Mouse (Mus musculus) fibroblast of lung, adult 2 months (primary cell): ENCODE measurements around the gene Mpp5.
A peak's percentile ranks its signal among the peaks of the same experiment; 100 is the strongest.

Source experiments
- DNase-seq: peaks from one replicate; pipeline ENCODE4 v3.0.0-alpha.2; 2011; ENCODE audit warnings: low read depth

The Mpp5 gene

DNA sequence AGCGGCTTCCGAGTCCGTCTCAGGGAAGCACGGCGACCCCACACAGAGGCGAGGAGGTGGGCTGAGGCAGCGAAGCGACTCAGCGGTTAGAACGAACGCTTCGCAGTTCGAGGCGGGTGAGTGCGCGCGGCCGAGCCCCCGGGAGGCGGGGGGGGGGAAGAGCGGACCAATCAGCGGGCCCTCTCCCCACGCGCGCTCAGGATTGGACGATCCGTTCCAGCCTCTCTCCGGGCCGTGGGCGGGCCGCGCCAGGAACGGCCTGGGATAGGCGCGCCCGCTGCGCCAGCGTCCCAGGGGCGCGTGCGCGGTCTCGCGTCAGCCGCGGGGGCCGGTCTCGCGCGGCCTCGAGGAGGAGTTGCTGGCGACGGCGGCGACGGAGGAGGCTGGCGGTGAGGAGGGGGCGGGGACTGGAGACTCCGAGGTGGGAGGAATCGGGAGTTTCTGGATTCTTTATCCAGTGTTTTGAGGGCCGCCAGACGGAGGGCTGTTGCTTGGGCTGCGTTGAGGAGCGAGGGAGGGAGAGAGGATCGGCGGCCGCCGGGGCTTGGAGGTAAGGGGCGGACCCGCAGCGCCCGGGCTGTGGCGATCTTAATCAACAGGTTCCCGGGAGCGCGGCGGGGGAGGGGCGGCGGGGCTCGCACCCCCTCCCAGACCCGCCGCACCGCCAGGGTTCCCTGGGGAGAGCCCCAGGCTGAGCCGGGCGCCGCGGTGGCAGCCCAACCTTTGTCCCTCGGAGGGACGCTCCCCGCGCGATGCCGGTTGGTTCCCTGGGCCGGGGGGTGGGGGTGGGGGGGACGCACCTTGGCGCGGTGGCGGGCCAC lies at the start of gene Mpp5:
Gene Mpp5 (plus strand): TSS at position 351 of the 821 bp plus-strand sequence.
- peak; percentile 93 for DNase-seq

GRCm38 (mm10) chr12:78717783-78718182 lies 30.9 kb upstream of the Mpp5 start:
- DNase-seq, result no peak

DNA sequence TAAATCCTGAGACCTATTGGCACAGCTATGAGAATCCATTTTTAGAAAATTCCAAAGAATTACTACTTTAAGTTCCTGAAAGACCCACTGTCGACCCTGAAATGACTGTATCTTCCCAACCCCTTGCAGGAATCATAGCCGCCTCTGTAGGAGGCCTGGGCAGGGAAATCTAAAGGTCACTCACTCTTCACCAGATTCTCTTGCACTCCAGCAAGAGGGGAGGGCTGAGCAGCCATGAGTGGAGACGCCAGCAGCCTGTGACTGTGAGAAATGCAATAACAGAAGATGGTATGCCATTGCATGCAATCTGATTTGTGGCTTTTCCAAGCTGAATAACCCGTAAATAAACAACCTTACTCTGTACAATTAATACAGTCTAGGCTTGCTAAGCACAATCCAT lies 21.0 kb upstream of the Mpp5 start:
- no peak for DNase-seq

DNA sequence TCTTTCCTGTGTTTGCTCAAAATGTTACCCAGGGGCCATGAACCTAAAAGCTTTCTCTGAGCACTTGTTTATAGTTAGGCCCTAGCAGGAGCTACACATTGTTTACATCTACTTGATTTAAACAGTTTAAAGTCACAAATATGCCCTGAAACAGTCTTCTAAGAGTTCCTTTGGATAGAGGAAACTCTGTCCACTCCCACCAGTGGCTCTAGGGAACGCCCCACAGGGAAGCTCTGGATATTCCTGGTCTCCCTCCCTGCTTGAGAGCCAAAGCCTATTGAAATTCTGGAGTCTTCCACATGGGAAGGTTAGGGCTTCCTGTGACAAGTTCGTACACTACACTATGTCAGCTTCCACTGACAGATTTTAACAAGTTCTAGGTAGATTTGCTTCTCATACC lies 9.1 kb upstream of the Mpp5 start:
- DNase-seq, result no peak

DNA sequence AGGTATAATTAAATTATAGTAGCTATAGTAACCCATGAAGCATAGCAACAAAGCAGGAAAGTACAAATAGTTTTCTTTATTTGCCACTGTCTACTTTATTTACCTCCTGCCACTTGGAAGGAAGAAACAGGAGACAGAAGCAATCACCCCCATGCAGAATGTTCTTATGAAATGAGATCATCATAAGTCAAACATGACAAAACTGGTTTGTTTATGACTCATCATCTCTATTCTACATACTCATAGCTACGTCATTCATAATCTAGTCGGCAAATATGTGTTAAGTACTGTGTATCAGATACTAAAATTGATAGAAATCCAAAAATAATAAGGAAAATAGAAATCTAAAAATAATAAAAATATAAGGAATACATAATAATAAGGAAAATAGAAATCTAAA lies 8.4 kb upstream of the Mpp5 start:
- no peak for DNase-seq

DNA sequence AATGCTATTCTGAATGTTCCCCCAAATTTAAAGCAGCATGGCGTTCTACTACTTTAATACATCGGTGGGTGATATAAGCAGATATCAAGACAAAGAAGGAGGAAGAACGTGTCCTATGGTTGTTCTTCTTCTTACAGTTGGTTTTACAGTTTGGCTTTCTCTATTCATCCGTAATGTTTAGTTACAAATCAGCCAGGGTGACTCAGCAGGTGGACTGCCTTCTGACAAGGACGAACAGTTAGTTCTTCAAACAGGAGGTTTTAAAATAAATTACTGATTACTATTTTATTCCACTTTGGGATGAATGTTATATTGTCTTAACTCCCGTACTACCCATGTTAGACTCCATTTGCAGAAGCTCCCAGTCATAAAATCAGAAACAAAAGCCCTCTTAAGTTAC lies 2.5 kb upstream of the Mpp5 start:
- no peak for DNase-seq

DNA sequence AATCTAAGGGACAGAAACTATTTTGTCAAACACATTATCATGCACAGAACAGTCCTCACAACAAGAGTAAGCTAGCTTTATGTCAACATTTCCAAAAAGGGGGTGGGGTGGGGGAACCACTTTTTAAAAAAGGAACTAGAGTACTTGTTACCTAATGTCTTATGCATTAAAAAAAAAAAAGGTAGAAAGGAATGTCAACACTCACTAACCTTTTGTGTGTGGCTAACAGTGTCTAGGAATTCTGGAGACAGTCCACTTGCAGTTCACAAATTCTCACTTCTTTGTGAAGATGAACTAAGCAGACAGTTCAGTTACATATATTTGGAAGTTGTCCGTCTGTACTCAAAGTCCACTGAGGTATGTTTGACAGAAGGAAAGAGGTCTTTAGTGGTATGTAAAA lies 1.3 kb upstream of the Mpp5 start:
- no peak for DNase-seq

DNA sequence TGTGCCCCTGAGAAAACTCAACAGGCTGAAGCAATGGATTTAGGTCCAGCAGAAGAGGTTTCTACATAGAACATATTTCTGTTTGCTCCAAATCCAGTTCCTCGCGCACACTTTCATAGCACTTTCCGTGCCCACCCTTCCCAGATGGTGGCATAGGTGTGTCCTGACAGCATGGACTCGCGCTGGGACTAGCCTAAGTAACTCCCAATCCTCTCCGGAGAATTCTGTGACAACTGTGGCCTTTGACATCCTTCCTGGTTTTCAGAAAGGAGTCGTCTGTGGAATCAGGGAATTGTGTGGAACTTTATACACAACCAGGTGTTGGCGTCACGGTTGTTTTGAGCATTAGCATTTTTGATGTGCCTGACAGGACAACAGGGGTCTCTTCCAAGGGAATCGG lies 594 bp upstream of the Mpp5 start:
- DNase-seq, result no peak

- DNase-seq, result peak; percentile 59
Measured at GRCm38 (mm10) chr12:78749378-78749801, 683 bp downstream of the Mpp5 start.

- DNase-seq, result no peak
Measured at GRCm38 (mm10) chr12:78761979-78762378, 13.3 kb downstream of the Mpp5 start.

DNA sequence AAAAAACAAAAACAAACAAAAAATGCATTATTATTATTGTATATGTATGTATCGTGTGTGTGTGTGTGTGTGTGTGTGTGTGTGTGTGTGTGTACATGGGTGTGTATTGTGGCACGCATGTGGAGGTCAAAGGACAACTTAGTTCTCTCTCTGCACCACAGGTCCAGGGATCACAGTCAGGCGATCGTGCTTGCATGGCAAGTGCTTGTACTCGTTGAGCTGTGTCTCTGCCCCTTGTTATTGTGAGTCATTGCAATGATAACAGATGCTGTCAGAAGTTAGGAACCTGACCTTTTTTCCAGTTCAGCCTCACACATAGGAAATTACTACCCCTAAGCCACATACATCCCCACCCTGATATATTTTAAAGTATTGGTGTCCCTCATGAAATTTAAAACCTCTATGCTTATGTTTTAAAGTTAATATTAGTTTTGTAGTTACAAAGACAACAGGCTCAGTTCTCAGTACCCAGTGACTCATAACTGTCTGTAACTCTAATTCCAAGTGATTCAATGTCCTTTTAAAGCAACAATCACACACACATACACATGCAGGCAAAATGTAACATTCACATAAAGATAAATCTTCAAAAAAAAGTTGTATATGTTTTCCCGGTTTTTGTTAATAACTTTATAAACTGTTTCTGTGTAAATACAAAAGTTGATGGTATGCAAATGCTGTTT lies 20.5 kb downstream of the Mpp5 start:
- peak; percentile 26 for DNase-seq

DNA sequence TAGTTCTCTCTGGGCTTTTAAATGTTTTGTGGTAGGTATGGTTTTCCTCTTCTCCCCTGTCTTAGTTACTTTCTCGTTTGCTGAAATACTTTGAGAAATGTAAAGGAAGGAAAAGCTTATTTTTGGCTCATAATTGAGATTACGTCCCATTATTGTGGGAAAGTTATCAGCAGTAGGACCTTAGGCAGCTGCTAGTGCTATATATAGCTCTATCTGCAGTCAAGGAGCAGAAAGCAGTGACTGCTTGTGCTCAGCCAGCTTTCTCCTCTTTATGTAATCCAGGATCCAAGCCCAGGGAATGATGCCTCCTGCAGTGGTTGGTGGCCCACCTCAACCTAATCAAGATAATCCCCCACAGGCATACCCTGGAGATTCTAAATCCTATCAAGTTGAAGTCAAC lies 24.5 kb downstream of the Mpp5 start:
- no peak for DNase-seq

DNA sequence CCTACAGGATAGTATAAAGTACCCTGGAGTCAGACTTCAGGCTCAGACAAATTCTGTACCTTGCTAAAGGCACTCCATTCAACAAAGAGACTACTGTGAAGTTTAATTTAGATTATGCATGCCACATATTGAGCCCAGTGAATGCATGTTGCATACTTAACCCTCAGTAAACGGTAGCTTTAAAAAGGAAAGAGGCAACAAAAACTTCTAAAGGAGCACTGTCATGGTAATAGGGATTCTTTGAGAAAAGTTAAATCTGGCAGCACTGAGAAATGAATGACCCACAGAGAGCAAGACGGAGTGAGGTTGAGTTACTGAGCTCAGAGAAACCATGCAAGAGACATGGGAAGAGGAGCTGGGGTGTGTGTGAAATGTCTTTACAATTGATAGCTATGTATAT lies 29.2 kb downstream of the Mpp5 start:
- DNase-seq, result no peak

- peak; percentile 15 for DNase-seq
Measured at GRCm38 (mm10) chr12:78778423-78779067, 29.8 kb downstream of the Mpp5 start.

- no peak for DNase-seq
Measured at GRCm38 (mm10) chr12:78788266-78788873, 39.7 kb downstream of the Mpp5 start.

DNA sequence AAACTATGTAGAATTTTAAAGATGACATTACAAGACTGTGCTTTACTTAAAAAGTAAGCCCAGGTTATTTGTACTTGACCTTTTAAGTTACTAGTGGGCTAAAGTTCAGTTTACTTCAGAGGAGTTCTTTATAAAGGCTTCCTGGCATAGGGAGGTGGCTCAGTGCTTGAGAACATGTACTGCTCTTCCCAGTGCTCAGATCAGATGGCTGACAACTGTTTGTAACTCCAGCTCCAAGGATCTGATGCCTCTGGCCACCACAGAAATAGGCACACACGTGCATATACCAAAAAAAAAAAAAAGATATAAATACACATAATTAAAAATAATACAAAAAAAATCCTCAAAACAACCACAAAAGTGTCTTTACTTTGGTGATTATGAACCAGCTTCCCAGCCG lies 42.1 kb downstream of the Mpp5 start:
- DNase-seq, result no peak

DNA sequence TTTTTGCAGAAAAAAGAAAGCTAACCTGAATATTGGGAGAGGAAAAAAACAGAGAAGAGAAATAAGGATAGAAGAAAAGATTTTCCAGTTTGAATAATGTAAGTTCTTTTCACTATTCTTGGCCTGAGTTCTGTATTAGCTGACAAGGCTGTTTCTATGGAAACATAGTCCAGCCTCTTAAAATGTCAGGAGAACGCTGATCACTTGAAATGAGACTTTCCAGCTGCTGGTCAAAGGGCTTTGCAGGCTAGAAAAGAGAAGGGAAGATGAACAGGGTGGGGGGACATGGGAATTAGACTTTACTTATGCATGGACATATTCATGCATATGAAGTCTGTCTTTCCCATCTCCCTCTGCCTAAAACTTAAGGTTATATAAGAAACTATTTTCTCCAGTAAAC lies 45.5 kb downstream of the Mpp5 start:
- DNase-seq, result no peak

DNA sequence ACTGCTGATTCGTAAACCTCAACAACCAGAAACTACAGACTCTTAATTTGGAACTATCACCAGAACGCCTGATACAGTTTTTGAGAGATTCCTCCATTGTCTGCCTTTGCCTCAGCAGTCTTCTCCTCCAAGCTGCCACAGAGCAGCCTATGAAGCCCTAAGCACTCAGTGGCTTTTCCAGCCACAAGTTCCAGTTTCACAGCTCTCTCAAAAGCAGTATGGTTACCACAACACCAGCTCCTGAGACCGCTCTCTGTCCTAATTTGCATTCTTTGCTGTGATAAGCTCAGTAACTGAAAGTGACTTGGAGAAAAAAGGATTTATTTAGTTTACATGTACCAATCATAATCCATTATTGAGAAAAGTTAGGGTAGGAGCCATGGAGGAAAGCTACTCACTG lies 51.3 kb downstream of the Mpp5 start:
- no peak for DNase-seq

DNA sequence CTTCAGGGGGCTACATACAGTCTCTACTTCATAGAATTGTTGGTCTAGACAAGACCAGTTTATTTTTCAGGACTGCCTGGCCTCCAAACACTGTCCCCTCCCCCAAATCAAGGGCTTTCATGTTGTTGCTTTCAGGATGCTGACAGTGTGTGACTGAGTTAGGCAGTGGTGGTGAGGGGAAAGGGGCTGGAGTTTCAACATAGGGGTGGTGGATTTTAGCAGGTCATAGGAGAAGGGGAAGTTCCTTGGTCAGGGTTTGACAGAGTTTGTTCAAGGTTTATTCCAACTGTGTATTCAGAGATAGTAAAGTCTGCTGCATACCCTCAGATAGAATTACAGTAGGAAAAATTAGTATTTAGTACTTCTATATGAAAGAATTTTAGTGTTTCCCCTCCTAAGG lies 53.1 kb downstream of the Mpp5 start:
- DNase-seq, result no peak

DNA sequence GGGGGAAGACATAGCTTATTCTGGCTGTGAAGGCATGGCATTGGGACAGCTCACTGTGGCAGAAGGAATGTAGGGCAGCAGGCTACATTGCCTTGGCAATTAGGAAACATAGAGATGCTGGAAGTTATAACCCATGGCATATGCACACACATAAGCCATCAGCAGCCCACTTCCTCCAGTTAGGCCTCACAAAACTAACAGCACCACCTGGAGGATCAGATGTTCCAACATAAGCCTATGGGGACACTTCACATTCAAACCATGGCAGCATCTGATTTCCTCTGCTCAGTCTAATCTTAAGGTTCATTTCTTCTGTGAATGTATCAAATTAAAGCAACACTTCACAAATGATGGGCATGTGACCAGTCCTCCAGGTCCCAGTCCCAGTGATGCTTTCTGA lies 65.7 kb downstream of the Mpp5 start:
- DNase-seq, result no peak

GRCm38 (mm10) chr12:78834496-78834895 lies 85.8 kb downstream of the Mpp5 start:
- no peak for DNase-seq

GRCm38 (mm10) chr12:78839906-78840305 lies 91.2 kb downstream of the Mpp5 start:
- DNase-seq, result no peak

DNA sequence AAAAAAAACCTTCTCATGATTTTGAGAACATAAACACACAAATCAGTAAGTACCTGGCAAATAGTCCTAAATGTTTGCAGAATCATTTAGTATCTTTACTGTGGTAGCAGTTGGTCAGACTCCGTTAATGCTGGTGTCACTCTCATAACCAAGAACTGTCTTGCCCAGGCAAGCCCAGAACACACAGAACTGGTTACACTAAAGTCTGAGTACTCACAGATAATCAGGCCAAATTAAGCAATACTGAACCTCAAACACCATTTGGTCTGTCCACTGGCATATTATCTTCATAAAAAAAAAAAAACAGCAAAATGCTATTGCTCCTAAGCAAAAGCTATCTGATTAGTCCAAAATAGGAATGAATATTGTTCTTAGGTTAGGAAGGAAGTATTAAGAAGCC lies 93.7 kb downstream of the Mpp5 start:
- DNase-seq, result peak; percentile 8
